Mouse (Mus musculus) retina, adult 2 months (tissue): ENCODE results near the gene Tcp11l2.

Experiments used
- DNase-seq: peaks from one replicate; pipeline ENCODE4 v3.0.0-alpha.2; 2012; ENCODE audit warnings: low read depth, low spot score

The Tcp11l2 gene

GRCm38 (mm10) chr10:84556120-84556519 lies 20.3 kb upstream of the Tcp11l2 start:
- no peak for DNase-seq

GRCm38 (mm10) chr10:84558511-84558910 lies 17.9 kb upstream of the Tcp11l2 start:
- no peak for DNase-seq

GRCm38 (mm10) chr10:84559986-84560385 lies 16.4 kb upstream of the Tcp11l2 start:
- DNase-seq, result no peak

GRCm38 (mm10) chr10:84562121-84562520 lies 14.3 kb upstream of the Tcp11l2 start:
- DNase-seq, result no peak

GRCm38 (mm10) chr10:84562567-84563554 lies 13.6 kb upstream of the Tcp11l2 start:
- DNase-seq, result no peak

GRCm38 (mm10) chr10:84564427-84564826 lies 12.0 kb upstream of the Tcp11l2 start:
- DNase-seq, result no peak

GRCm38 (mm10) chr10:84571052-84571639 lies 5.3 kb upstream of the Tcp11l2 start:
- no peak for DNase-seq

GRCm38 (mm10) chr10:84573671-84574420 lies 2.6 kb upstream of the Tcp11l2 start:
- DNase-seq, result no peak

GRCm38 (mm10) chr10:84576029-84576394 lies 414 bp upstream of the Tcp11l2 start:
- no peak for DNase-seq

GRCm38 (mm10) chr10:84577071-84577727 lies 773 bp downstream of the Tcp11l2 start:
- peak; percentile 33 for DNase-seq

GRCm38 (mm10) chr10:84578738-84579137 lies 2.3 kb downstream of the Tcp11l2 start:
- no peak for DNase-seq

- no peak for DNase-seq
Measured at GRCm38 (mm10) chr10:84579527-84579926, 3.1 kb downstream of the Tcp11l2 start.

GRCm38 (mm10) chr10:84581191-84581590 lies 4.8 kb downstream of the Tcp11l2 start:
- DNase-seq, result no peak

- peak; percentile 15 for DNase-seq
Measured at GRCm38 (mm10) chr10:84582236-84582635, 5.8 kb downstream of the Tcp11l2 start.

- DNase-seq, result no peak
Measured at GRCm38 (mm10) chr10:84584451-84585293, 8.2 kb downstream of the Tcp11l2 start.

- no peak for DNase-seq
Measured at GRCm38 (mm10) chr10:84585294-84585650, 8.8 kb downstream of the Tcp11l2 start.

- DNase-seq, result no peak
Measured at GRCm38 (mm10) chr10:84590956-84591355, 14.5 kb downstream of the Tcp11l2 start.

GRCm38 (mm10) chr10:84591640-84592148 lies 15.3 kb downstream of the Tcp11l2 start:
- DNase-seq, result no peak

GRCm38 (mm10) chr10:84592745-84593144 lies 16.3 kb downstream of the Tcp11l2 start:
- DNase-seq, result no peak

GRCm38 (mm10) chr10:84597127-84597785 lies 20.8 kb downstream of the Tcp11l2 start:
- no peak for DNase-seq
